Mouse (Mus musculus) urinary bladder, adult 2 months (tissue): ENCODE data around the gene Adgrl3. TPM values are rescaled to one million over a fixed set of nuclear protein-coding genes. Genes with fewer than 3 reads are reported as not detected.

Experiments used
- DNase-seq: peaks from one replicate; pipeline ENCODE4 v3.0.0; 2022; ENCODE audit warnings: low spot score
- polyA plus RNA-seq: library from polyadenylated mRNA; depleted of rRNA; stranded (reverse); fragments of >200 nt; gene quantifications from 2 replicates; pipeline ENCODE4 v1.2.3, GENCODE M21; 2012

Adgrl3 gene
- polyA plus RNA-seq, 1 experiment, result 5.9 TPM

GRCm38 (mm10) chr5:81832076-81832475, 812.1 kb downstream of the Adgrl3 start:
- no peak for DNase-seq

GRCm38 (mm10) chr5:81832679-81833078, 812.7 kb downstream of the Adgrl3 start:
- no peak for DNase-seq

- no peak for DNase-seq
Observed at GRCm38 (mm10) chr5:81837860-81838259, 817.9 kb downstream of the Adgrl3 start.

- DNase-seq, result no peak
Observed at GRCm38 (mm10) chr5:81843798-81844197, 823.9 kb downstream of the Adgrl3 start.

GRCm38 (mm10) chr5:81870336-81870735, 850.4 kb downstream of the Adgrl3 start:
- no peak for DNase-seq
